Mouse (Mus musculus) stomach, postnatal 0 days (tissue): Measurements from ENCODE around the gene Rxfp2. TPM values are rescaled to one million over a fixed set of nuclear protein-coding genes. Genes with fewer than 3 reads are reported as not detected.

ENCODE experiments used
- ATAC-seq: fragments of 200-750 bp; cut with Nextera tagmentation; 2 replicates; pipeline ENCODE4 v1.8.0; 2017; ENCODE audit not compliant: low FRiP score, low TSS enrichment
- DNase-seq: peaks from one replicate; pipeline ENCODE4 v3.0.0-alpha.2; 2016; ENCODE audit warnings: low spot score
- H3K27ac ChIP-seq: fragments of 300-500 bp; sonication (generic); replicated peaks from 2 replicates; pipeline ENCODE4 v1.5.1; 2014; ENCODE audit warnings: mild to moderate bottlenecking, control low read depth
- H3K27me3 ChIP-seq: fragments of 300-500 bp; sonication (generic); 2 replicates; pipeline ENCODE4 v1.6.1; 2014; ENCODE audit warnings: low read length; ENCODE audit not compliant: control insufficient read depth, insufficient read depth
- H3K36me3 ChIP-seq: fragments of 300-500 bp; sonication (generic); 2 replicates; pipeline ENCODE4 v1.6.1; 2014; ENCODE audit warnings: low read length, mixed read lengths; ENCODE audit not compliant: control insufficient read depth, insufficient read depth
- H3K4me1 ChIP-seq: fragments of 300-500 bp; sonication (generic); replicated peaks from 2 replicates; pipeline ENCODE4 v1.6.1; 2014; ENCODE audit warnings: antibody characterized with exemption; ENCODE audit not compliant: control insufficient read depth, insufficient read depth
- H3K4me2 ChIP-seq: fragments of 300-500 bp; sonication (generic); replicated peaks from 2 replicates; pipeline ENCODE4 v1.6.1; 2014; ENCODE audit warnings: low read depth, mild to moderate bottlenecking, control low read depth, moderate library complexity
- H3K4me3 ChIP-seq: fragments of 300-500 bp; sonication (generic); 2 replicates; pipeline ENCODE4 v1.5.1; 2014; ENCODE audit warnings: low read depth, low read length, control low read depth
- H3K9ac ChIP-seq: fragments of 300-500 bp; sonication (generic); 2 replicates; pipeline ENCODE4 v1.6.1; 2014; ENCODE audit warnings: mild to moderate bottlenecking, low read length, control low read depth, mixed read lengths
- H3K9me3 ChIP-seq: fragments of 300-500 bp; sonication (generic); 2 replicates; pipeline ENCODE4 v1.6.1; 2016; ENCODE audit warnings: low read length; ENCODE audit not compliant: control insufficient read depth
- CTCF ChIP-seq: IDR thresholded peaks from 2 replicates; pipeline ENCODE4 v1.5.1; 2016; ENCODE audit warnings: antibody characterized with exemption, low read depth, mild to moderate bottlenecking, moderate library complexity
- EP300 ChIP-seq: optimal IDR thresholded peaks from 2 replicates; pipeline ENCODE3; 2016; ENCODE audit warnings: antibody characterized with exemption
- WGBS: fragments of 180-500 bp; shearing (Covaris S2); extraction: QIAGEN DNeasy Blood & Tissue Kit; methylation state at CpG from one replicate; pipeline ENCODE4 v1.1.7; 2014; 5-methylcytosine and 5-hydroxymethylcytosine counted together
- polyA plus RNA-seq: library from polyadenylated mRNA; unstranded; fragments of >200 nt; fragmentation: Nextera tagmentation; extraction: Ambion mirVana; gene quantifications from 2 replicates; pipeline ENCODE4 v1.2.1, GENCODE M21; 2015

Rxfp2 gene
- polyA plus RNA-seq, 1 experiment from 2014 or later: 0.06 TPM

GRCm38 (mm10) chr5:150056056-150056455 is 37.6 kb downstream of the Rxfp2 start:
- H3K9me3 ChIP-seq: no peaks in the 10 kb centered on the region
- 76% methylated on average over 5 of the region's 5 CpGs for WGBS
- no peak overlapping the region for H3K4me2 ChIP-seq
- H3K36me3 ChIP-seq: no peaks in the 10 kb centered on the region
- H3K4me1 ChIP-seq: no peaks in the 10 kb centered on the region
- no peak for TF ChIP-seq CTCF
- no peak for TF ChIP-seq EP300
- DNase-seq (no peak), ATAC-seq (no peak)
- no peak overlapping the region for H3K9ac ChIP-seq
- H3K27ac ChIP-seq: no peak overlapping the region
- no peaks in the 10 kb centered on the region for H3K27me3 ChIP-seq
- no peak overlapping the region for H3K4me3 ChIP-seq

- no peaks in the 10 kb centered on the region for H3K36me3 ChIP-seq
- no peak overlapping the region for H3K27ac ChIP-seq
- H3K27me3 ChIP-seq: no peaks in the 10 kb centered on the region
- peak; percentile 30; the same call in 1 of the 2 replicates for TF ChIP-seq CTCF
- no peak for TF ChIP-seq EP300
- H3K4me2 ChIP-seq: no peak overlapping the region
- no peak overlapping the region for H3K4me3 ChIP-seq
- DNase-seq (no peak), ATAC-seq (no peak)
- H3K9me3 ChIP-seq: no peaks in the 10 kb centered on the region
- no peak overlapping the region for H3K9ac ChIP-seq
- 77% methylated on average over 5 of the region's 5 CpGs for WGBS
- no peaks in the 10 kb centered on the region for H3K4me1 ChIP-seq
Observed at GRCm38 (mm10) chr5:150058845-150059244, 40.4 kb downstream of the Rxfp2 start.

GRCm38 (mm10) chr5:150059466-150059865 is 41.0 kb downstream of the Rxfp2 start:
- Histone ChIP-seq H3K4me2 (no peak overlapping the region), H3K36me3 (no peaks in the 10 kb centered on the region), H3K4me3 (no peak overlapping the region), H3K27me3 (no peaks in the 10 kb centered on the region), H3K9ac (no peak overlapping the region), H3K27ac (no peak overlapping the region), H3K4me1 (no peaks in the 10 kb centered on the region), H3K9me3 (no peaks in the 10 kb centered on the region)
- WGBS: 85% methylated on average over 9 of the region's 9 CpGs
- no peak for ATAC-seq
- TF ChIP-seq EP300: no peak
- DNase-seq: no peak

- Histone ChIP-seq H3K36me3 (no peaks in the 10 kb centered on the region), H3K27me3 (no peaks in the 10 kb centered on the region), H3K9ac (no peak overlapping the region), H3K4me2 (no peak overlapping the region), H3K4me3 (no peak overlapping the region), H3K27ac (no peak overlapping the region), H3K4me1 (no peaks in the 10 kb centered on the region), H3K9me3 (no peaks in the 10 kb centered on the region)
- DNase-seq (peak; percentile 2), ATAC-seq (no peak)
- WGBS: 85% methylated on average over 9 of the region's 9 CpGs
- TF ChIP-seq CTCF: no peak
- TF ChIP-seq EP300: no peak
Observed at GRCm38 (mm10) chr5:150061086-150061485, 42.6 kb downstream of the Rxfp2 start.

- Histone ChIP-seq H3K27me3 (no peaks in the 10 kb centered on the region), H3K4me2 (no peak overlapping the region), H3K9me3 (no peaks in the 10 kb centered on the region), H3K36me3 (no peaks in the 10 kb centered on the region), H3K4me1 (no peaks in the 10 kb centered on the region), H3K27ac (no peak overlapping the region), H3K9ac (no peak overlapping the region), H3K4me3 (no peak overlapping the region)
- 61% methylated on average over 10 of the region's 10 CpGs for WGBS
- no peak for DNase-seq
- TF ChIP-seq EP300 (no peak), CTCF (no peak)
- ATAC-seq: no peak
Observed at GRCm38 (mm10) chr5:150064286-150064685, 45.8 kb downstream of the Rxfp2 start.

GRCm38 (mm10) chr5:150070086-150070485 is 51.6 kb downstream of the Rxfp2 start:
- ATAC-seq: no peak
- no peaks in the 10 kb centered on the region for H3K27me3 ChIP-seq
- no peak overlapping the region for H3K4me2 ChIP-seq
- WGBS: 11% methylated on average over 10 of the region's 10 CpGs
- no peak overlapping the region for H3K27ac ChIP-seq
- H3K9ac ChIP-seq: no peak overlapping the region
- no peaks in the 10 kb centered on the region for H3K36me3 ChIP-seq
- TF ChIP-seq CTCF (peak; percentile 65), EP300 (no peak)
- peak; percentile 15 for DNase-seq
- no peaks in the 10 kb centered on the region for H3K9me3 ChIP-seq
- H3K4me3 ChIP-seq: no peak overlapping the region
- H3K4me1 ChIP-seq: no peaks in the 10 kb centered on the region
